Mouse (Mus musculus) limb, embryonic 15.5 days (tissue): ENCODE results near the gene Tmem95. TPM values are rescaled to one million over a fixed set of nuclear protein-coding genes. Genes with fewer than 3 reads are reported as not detected.

Experiments
- ATAC-seq: fragments of 200-750 bp; cut with Nextera tagmentation; 2 replicates; pipeline ENCODE4 v1.8.0; 2017; ENCODE audit warnings: low read depth, moderate TSS enrichment; ENCODE audit not compliant: insufficient number of reproducible peaks, low FRiP score, low TSS enrichment
- H3K27ac ChIP-seq: fragments of 300-500 bp; sonication (generic); 2 replicates; pipeline ENCODE4 v1.5.1; 2015; ENCODE audit warnings: moderate library complexity, mild to moderate bottlenecking, inconsistent platforms
- H3K27me3 ChIP-seq: fragments of 300-500 bp; sonication (generic); 2 replicates; pipeline ENCODE4 v1.6.1; 2015; ENCODE audit warnings: inconsistent platforms
- H3K36me3 ChIP-seq: fragments of 300-500 bp; sonication (generic); 2 replicates; pipeline ENCODE4 v1.6.1; 2015; ENCODE audit warnings: inconsistent platforms
- H3K4me1 ChIP-seq: fragments of 300-500 bp; sonication (generic); 2 replicates; pipeline ENCODE4 v1.6.1; 2015; ENCODE audit warnings: inconsistent platforms
- H3K4me2 ChIP-seq: fragments of 300-500 bp; sonication (generic); 2 replicates; pipeline ENCODE4 v1.6.1; 2015; ENCODE audit warnings: mild to moderate bottlenecking, inconsistent platforms
- H3K4me3 ChIP-seq: fragments of 300-500 bp; sonication (generic); 2 replicates; pipeline ENCODE4 v1.5.1; 2015; ENCODE audit warnings: mild to moderate bottlenecking, inconsistent platforms
- H3K9ac ChIP-seq: fragments of 300-500 bp; sonication (generic); 2 replicates; pipeline ENCODE4 v1.6.1; 2015; ENCODE audit warnings: inconsistent platforms
- H3K9me3 ChIP-seq: fragments of 300-500 bp; sonication (generic); 2 replicates; pipeline ENCODE4 v1.6.1; 2016; ENCODE audit warnings: inconsistent platforms
- WGBS: fragments of 180-500 bp; shearing (Covaris S2); methylation state at CpG from one replicate; pipeline ENCODE4 v1.1.7; 2015; 5-methylcytosine and 5-hydroxymethylcytosine counted together
- polyA plus RNA-seq: library from polyadenylated mRNA; unstranded; fragments of >200 nt; fragmentation: Nextera tagmentation; extraction: Ambion mirVana; gene quantifications from 2 replicates; pipeline ENCODE4 v1.2.1, GENCODE M21; 2015

The Tmem95 gene
- 0.31 and 0.73 TPM in 2 replicates for polyA plus RNA-seq

- no peaks in the 10 kb centered on the region for H3K9me3 ChIP-seq
- no peak within 1 kb of the TSS for H3K9ac ChIP-seq
- peak within 1 kb of the TSS; percentile 90; the same call in 1 of the 2 replicates for H3K4me2 ChIP-seq
- peak within 1 kb of the TSS; percentile 74 for H3K27ac ChIP-seq
- no peaks in the 10 kb centered on the region for H3K27me3 ChIP-seq
- H3K4me3 ChIP-seq, result peak within 1 kb of the TSS; percentile 19
- no peak for ATAC-seq
- no peaks in the 10 kb centered on the region for H3K36me3 ChIP-seq
- H3K4me1 ChIP-seq, result peaks cover 62% of the 10 kb centered on the region
- WGBS, result 77% methylated on average over 11 of the region's 11 CpGs
These were observed at the start of gene Tmem95 for GRCm38 (mm10) chr11:69877878-69878277. Gene Tmem95, minus strand, starts transcription at chr11:69878018.

GRCm38 (mm10) chr11:69927501-69927900, 49.7 kb upstream of the Tmem95 start:
- Histone ChIP-seq H3K36me3 (no peaks in the 10 kb centered on the region), H3K9me3 (no peaks in the 10 kb centered on the region), H3K27me3 (no peaks in the 10 kb centered on the region), H3K9ac (no peak overlapping the region), H3K4me2 (no peak overlapping the region), H3K4me1 (peaks cover 3% of the 10 kb centered on the region), H3K4me3 (no peak overlapping the region), H3K27ac (no peak overlapping the region)
- ATAC-seq, result no peak
- WGBS, result 93% methylated on average over 2 of the region's 2 CpGs

DNA sequence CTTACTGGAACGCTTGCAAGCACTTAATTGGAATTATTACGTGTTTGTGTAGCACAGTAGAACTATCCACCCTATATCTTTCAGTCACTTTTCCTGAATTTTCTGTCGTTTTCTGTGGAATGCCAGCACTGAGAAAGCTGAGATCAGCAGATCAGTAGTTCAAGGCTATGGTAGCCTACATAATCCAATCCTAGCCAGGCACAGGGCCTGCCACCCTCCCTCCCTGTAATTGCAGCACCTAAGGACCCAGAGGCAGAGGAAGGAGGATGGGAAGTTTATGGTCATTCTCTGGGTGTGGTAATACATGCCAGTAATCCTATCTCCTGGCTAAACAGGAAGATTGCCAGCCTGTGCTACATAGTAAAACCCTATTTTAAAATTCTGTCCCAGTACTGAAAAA, 45.0 kb upstream of the Tmem95 start:
- no peak for ATAC-seq
- Histone ChIP-seq H3K9ac (0 out of 2 replicates have a peak overlapping the region, but pooled peaks have one; percentile 17), H3K36me3 (peaks cover 13% of the 10 kb centered on the region), H3K9me3 (no peaks in the 10 kb centered on the region), H3K27me3 (no peaks in the 10 kb centered on the region), H3K4me2 (no peak overlapping the region; the same call in 1 of the 2 replicates), H3K4me1 (peaks cover 20% of the 10 kb centered on the region), H3K4me3 (no peak overlapping the region), H3K27ac (peak overlapping the region; percentile 99)
- WGBS, result 59% methylated on average over 3 of the region's 3 CpGs

- 3% methylated on average over 12 of the region's 12 CpGs for WGBS
- peak; percentile 4; the same call in 1 of the 2 replicates for ATAC-seq
- peaks cover 19% of the 10 kb centered on the region for H3K36me3 ChIP-seq
- H3K4me3 ChIP-seq, result peak overlapping the region; percentile 94
- H3K27me3 ChIP-seq, result no peaks in the 10 kb centered on the region
- no peaks in the 10 kb centered on the region for H3K9me3 ChIP-seq
- H3K4me2 ChIP-seq, result peak overlapping the region; percentile 60
- H3K27ac ChIP-seq, result peak overlapping the region; percentile 99
- H3K9ac ChIP-seq, result peak overlapping the region; percentile 52
- peaks cover 20% of the 10 kb centered on the region for H3K4me1 ChIP-seq
These were observed 44.4 kb upstream of the Tmem95 start for GRCm38 (mm10) chr11:69922012-69922756.

DNA sequence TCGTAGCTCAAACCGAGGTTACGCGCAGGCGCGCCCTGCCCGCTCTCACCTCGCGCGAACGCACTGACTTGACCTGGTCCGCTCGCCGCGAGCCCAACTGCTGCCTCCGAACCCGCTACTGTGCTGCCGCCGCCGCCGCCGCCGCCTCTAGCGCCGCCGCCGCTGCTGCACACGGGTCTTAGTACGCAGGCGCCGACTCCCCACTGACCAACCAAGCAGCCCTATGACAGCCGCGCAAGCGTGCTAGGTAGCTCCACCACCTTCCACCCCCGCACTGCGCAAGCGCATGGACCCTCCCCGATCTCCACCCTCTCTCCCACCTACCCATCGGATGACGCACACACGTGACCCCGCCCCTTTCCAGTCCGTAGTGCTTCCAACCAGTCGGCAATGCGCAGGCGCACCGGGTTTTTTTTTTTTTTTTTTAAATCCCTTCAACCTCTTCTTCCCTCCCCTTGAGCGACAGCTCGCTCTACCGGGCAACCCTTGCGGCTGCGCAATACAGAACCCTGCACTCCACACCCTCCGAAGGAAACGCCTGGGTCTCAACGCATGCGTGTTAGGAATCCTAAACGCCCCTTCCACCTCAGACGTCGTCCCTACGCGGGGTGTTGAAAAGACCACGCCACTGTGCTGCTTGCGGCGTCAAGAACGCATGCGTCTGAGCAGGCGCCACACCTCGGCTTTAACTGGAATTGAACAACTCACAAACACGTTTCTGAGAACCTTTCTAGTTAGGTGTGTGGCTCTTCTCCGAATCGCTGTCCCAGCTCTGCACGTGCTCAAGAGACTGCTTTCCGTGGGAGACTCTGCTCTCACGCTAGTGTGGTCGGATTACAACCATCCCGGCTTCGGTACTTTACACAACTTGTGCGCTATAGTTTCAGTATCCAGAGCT, 43.5 kb upstream of the Tmem95 start, which contains the start of gene Eif5a:
TSS of gene Eif5a (minus strand) at position 845 of the 898 bp plus-strand sequence.
- H3K27me3 ChIP-seq, result no peaks in the 10 kb centered on the region
- ATAC-seq, result peak; percentile 98
- WGBS, result under 1% methylated on average over 78 of the region's 78 CpGs
- H3K4me1 ChIP-seq, result peaks cover 21% of the 10 kb centered on the region
- peak within 1 kb of the TSS; percentile 84 for H3K4me2 ChIP-seq
- H3K4me3 ChIP-seq, result peak within 1 kb of the TSS; percentile 94
- H3K9me3 ChIP-seq, result no peaks in the 10 kb centered on the region
- H3K27ac ChIP-seq, result peak within 1 kb of the TSS; percentile 99
- peaks cover 27% of the 10 kb centered on the region for H3K36me3 ChIP-seq
- peak within 1 kb of the TSS; percentile 91 for H3K9ac ChIP-seq

- Histone ChIP-seq H3K27me3 (no peaks in the 10 kb centered on the region), H3K9me3 (no peaks in the 10 kb centered on the region), H3K4me1 (peaks cover 29% of the 10 kb centered on the region), H3K4me2 (peak overlapping the region; percentile 84), H3K36me3 (peaks cover 36% of the 10 kb centered on the region), H3K9ac (peak overlapping the region; percentile 91), H3K27ac (peak overlapping the region; percentile 96), H3K4me3 (peak overlapping the region; percentile 94)
- under 1% methylated on average over 64 of the region's 65 CpGs for WGBS
- ATAC-seq, result 0 out of 2 replicates have a peak, but pooled peaks have one; percentile 1
These were observed 42.6 kb upstream of the Tmem95 start for GRCm38 (mm10) chr11:69920266-69921031.

- no peaks in the 10 kb centered on the region for H3K9me3 ChIP-seq
- no peaks in the 10 kb centered on the region for H3K27me3 ChIP-seq
- H3K36me3 ChIP-seq, result peaks cover 43% of the 10 kb centered on the region
- ATAC-seq, result no peak
- peaks cover 35% of the 10 kb centered on the region for H3K4me1 ChIP-seq
- H3K4me3 ChIP-seq, result peak overlapping the region; percentile 94
- WGBS, result under 1% methylated on average over 17 of the region's 17 CpGs
- H3K9ac ChIP-seq, result peak overlapping the region; percentile 91
- H3K4me2 ChIP-seq, result peak overlapping the region; percentile 84
- H3K27ac ChIP-seq, result peak overlapping the region; percentile 96
These were observed 41.9 kb upstream of the Tmem95 start for GRCm38 (mm10) chr11:69919661-69920265.

DNA sequence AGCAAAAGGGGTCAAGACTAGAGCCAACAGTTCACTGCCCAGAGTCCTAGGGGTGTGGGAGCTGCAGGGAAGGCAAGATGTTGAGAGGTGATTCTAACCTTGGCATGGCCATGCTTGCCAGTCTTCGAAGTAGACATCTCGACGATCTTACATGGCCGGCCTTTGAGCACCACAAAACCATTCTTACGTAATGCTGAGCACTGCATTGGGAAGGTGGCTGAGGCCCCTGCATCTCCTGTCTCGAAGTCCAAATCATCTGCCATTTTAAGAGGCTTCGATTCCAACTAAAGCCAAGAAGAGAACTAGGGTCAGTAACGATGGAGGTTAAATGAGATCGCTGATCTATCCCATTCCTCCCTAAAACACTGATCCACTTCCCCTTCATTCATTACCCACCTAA, 41.2 kb upstream of the Tmem95 start:
- no peaks in the 10 kb centered on the region for H3K27me3 ChIP-seq
- H3K27ac ChIP-seq, result peak overlapping the region; percentile 96
- WGBS, result 81% methylated on average over 9 of the region's 9 CpGs
- H3K9me3 ChIP-seq, result no peaks in the 10 kb centered on the region
- H3K36me3 ChIP-seq, result peaks cover 43% of the 10 kb centered on the region
- ATAC-seq, result no peak
- peak overlapping the region; percentile 94 for H3K4me3 ChIP-seq
- H3K9ac ChIP-seq, result 0 out of 2 replicates have a peak overlapping the region, but pooled peaks have one; percentile 91
- H3K4me2 ChIP-seq, result peak overlapping the region; percentile 84
- H3K4me1 ChIP-seq, result peaks cover 40% of the 10 kb centered on the region

GRCm38 (mm10) chr11:69918118-69918517, 40.3 kb upstream of the Tmem95 start:
- no peak for ATAC-seq
- Histone ChIP-seq H3K4me3 (no peak overlapping the region), H3K4me1 (peaks cover 46% of the 10 kb centered on the region), H3K9ac (no peak overlapping the region), H3K27me3 (no peaks in the 10 kb centered on the region), H3K4me2 (no peak overlapping the region), H3K27ac (no peak overlapping the region), H3K9me3 (no peaks in the 10 kb centered on the region), H3K36me3 (peaks cover 45% of the 10 kb centered on the region)
- 71% methylated on average over 5 of the region's 5 CpGs for WGBS

DNA sequence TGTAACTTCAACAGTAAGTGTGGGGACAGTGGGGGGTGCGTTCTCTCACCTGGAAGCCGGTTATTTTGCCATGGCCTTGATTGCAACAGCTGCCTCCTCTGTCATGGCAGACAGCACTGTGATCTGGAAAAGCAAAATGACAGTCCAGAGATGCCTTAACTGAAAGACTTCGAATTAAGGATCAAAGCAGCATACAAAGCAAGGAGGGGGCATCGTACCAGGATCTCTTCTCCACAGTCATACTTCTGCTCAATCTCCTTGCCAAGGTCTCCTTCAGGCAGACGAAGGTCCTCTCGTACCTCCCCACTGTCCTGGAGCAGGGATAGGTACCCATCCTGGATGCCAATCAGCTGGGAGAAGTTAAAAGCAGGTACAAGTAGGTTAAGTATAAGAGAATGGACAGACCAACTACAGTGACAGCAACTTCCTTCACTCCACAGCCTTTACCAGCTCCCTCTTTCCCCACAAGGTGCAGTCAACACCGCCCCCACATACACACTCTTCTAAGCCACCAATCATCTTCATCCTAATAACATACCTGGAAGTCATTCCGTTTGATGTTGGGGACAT, 39.6 kb upstream of the Tmem95 start:
- Histone ChIP-seq H3K9ac (no peak overlapping the region), H3K4me3 (no peak overlapping the region), H3K27me3 (no peaks in the 10 kb centered on the region), H3K4me2 (no peak overlapping the region), H3K27ac (no peak overlapping the region), H3K36me3 (peaks cover 52% of the 10 kb centered on the region), H3K9me3 (no peaks in the 10 kb centered on the region), H3K4me1 (peaks cover 46% of the 10 kb centered on the region)
- WGBS, result 78% methylated on average over 8 of the region's 8 CpGs
- ATAC-seq, result no peak
